Mouse (Mus musculus): ENCODE measurements at regions not wholly inside any gene's neighbourhood (a gene's known extent, or its start where the extent isn't known, plus 50 kb on each side); places are given as distances from the start of the nearest gene placed in this dataset.

GRCm38 (mm10) chr2:75461421-75461991 is 197.6 kb upstream of the Hnrnpa3 start:
- no peak for DNase-seq

DNA sequence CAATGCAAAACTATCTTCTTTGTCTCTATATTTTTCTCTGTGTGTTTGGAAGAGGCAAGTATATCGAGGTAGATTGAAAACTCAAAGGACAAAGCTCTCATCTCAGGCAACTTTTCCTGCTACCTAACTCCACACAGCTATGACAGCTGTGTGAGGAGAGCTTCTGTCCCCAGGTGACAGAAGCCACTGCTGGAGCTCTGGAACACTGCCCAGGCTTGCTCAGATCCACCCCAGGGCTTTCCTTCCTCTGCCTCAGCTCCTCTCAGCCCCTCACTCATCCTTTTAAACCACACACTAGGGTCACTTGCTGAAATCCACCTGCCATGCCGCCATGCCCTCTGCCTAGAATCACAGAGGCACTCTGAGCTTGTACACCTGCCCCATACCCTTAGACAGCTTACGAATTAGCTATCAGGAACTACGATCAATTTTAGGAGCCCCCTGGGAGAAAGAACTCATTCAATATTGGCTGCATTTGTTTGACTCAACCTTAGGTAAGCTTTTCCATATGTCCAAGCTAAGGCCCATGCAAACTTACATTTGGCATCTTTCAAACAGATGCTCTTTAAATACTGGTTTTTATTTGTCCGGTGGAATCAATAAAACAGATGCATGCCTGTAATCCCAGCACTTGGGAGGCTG is 196.9 kb upstream of the Hnrnpa3 start:
- no peak for DNase-seq

DNA sequence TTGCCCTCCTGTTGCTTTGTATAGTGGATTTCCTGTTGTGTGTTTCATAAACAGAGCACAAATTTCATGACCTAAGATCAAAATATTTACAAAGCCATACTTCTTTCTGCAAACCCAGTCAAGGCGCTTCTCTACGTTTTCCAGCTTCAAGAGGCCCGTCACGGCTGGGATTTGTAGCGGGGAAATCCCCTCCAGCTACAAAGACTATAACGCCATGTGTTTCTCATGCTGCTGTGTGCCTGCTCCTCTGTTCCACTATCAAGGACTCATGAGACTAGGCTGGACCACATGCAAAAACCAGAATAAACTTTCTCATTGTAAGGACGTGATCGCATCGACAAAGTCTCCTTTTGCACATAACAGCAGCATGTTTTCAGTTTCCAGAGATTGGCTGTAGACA is 196.0 kb upstream of the Hnrnpa3 start:
- no peak for DNase-seq

- DNase-seq, result no peak
These were observed 194.6 kb upstream of the Hnrnpa3 start for GRCm38 (mm10) chr2:75464429-75464828.

- DNase-seq, result no peak
These were observed 190.2 kb upstream of the Hnrnpa3 start for GRCm38 (mm10) chr2:75468851-75469250.

- DNase-seq, result peak; percentile 14
These were observed 188.9 kb upstream of the Hnrnpa3 start for GRCm38 (mm10) chr2:75469958-75470687.

DNA sequence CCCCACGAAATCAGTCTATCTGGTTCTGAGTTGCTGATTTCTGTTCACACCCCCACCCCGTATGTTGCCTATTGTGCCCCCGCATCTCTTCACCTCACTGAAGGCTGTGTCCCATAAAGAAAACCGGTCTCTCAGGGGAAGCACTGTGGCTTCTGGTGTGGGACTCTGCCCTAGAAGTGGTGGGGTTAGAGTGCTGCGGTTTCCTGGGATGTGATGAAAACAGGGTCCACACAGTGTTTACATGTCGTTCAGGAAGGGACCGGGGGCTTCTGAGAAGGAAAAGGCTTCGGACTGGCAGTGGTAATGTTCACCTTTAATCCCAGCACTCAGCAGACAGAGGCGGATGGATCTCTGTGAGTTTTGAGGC is 188.4 kb upstream of the Hnrnpa3 start:
- DNase-seq, result no peak

- DNase-seq, result no peak
These were observed 186.6 kb upstream of the Hnrnpa3 start for GRCm38 (mm10) chr2:75472489-75472888.

GRCm38 (mm10) chr2:75474509-75474908 is 184.6 kb upstream of the Hnrnpa3 start:
- DNase-seq, result no peak

DNA sequence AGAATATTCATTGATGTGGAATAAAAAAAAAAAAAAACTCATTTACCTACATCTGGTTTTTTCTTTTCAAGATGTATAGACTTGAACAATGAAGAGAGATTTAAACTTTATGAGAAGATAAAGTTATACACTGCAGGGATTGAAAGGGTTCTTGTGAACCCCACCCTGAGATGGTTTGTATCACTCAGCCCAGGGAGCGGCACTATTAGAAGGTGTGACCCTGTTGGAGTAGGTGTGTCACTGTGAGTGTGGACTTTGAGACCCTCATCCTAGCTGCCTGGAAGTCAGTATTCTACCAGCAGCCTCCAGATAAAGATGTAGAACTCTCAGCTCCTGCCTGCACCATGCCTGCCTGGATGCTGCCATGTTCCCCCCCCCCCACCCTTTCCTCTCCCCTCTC is 182.7 kb upstream of the Hnrnpa3 start:
- no peak for DNase-seq

DNA sequence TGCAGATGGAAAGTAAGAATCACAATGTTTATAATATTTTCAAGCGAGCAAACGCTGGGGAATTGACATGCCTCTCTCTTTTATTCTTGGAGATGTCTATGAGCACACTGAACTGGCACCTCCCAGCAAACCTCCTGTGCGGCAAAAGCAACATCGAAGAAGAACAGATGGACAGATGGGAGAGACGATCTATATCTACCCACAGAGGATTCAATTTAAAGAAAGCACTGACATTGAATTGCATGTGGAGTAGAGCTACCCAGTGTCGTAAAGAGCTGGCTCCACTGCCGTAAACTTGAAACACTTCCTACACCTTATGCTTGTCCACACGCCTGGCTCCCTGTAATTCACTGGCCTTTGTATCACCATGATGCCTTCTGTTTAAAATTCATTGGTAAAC is 182.0 kb upstream of the Hnrnpa3 start:
- DNase-seq, result no peak

GRCm38 (mm10) chr2:75479546-75479945 is 179.5 kb upstream of the Hnrnpa3 start:
- no peak for DNase-seq

GRCm38 (mm10) chr2:75481863-75482262 is 177.2 kb upstream of the Hnrnpa3 start:
- DNase-seq, result no peak

GRCm38 (mm10) chr2:75482484-75482883 is 176.6 kb upstream of the Hnrnpa3 start:
- DNase-seq, result no peak

DNA sequence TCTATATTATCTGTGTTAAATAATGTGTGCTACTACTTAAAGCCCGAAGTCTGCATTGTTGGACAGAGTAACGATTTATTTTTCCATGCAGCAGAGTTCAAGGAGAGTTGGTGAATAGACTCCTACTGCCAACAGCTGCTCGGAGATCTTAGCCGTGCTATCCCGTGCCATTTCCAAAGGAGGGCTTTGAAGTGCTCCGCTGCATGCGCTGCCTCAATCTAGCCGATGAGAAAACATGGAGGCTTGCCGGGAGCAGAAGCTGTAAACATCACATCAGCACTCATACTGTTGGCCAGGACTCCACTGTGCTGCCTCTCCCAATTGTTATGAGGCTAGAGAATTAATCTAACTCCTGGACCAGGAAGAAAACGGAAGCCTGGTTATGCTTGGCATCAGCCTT is 174.1 kb upstream of the Hnrnpa3 start:
- no peak for DNase-seq

DNA sequence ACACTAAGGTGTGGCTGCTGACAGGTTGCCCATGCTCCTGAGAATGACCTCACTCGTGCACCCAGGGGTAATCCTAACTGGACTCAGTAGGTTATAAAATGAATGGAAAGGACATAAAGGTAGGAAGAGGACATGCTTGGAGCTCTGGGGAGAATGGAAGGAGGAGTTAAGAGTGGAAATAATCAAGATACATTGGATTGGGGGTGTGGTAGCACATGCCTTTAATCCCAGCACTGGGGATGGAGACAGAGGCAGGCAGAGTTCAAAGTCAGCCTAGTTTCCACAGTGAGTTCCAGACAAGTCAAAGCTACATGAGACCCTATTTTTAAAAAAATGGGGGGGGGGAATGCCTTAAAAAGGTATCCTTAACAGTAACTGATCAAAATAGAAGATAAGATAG is 167.9 kb upstream of the Hnrnpa3 start:
- DNase-seq, result no peak

- DNase-seq, result no peak
These were observed 167.1 kb upstream of the Hnrnpa3 start for GRCm38 (mm10) chr2:75491789-75492500.

GRCm38 (mm10) chr2:75492501-75492898 is 166.6 kb upstream of the Hnrnpa3 start:
- DNase-seq, result no peak

- no peak for DNase-seq
These were observed 162.3 kb upstream of the Hnrnpa3 start for GRCm38 (mm10) chr2:75496606-75497240.

- no peak for DNase-seq
These were observed 148.8 kb upstream of the Hnrnpa3 start for GRCm38 (mm10) chr2:75510223-75510622.

- no peak for DNase-seq
These were observed 146.5 kb upstream of the Hnrnpa3 start for GRCm38 (mm10) chr2:75512422-75513170.

DNA sequence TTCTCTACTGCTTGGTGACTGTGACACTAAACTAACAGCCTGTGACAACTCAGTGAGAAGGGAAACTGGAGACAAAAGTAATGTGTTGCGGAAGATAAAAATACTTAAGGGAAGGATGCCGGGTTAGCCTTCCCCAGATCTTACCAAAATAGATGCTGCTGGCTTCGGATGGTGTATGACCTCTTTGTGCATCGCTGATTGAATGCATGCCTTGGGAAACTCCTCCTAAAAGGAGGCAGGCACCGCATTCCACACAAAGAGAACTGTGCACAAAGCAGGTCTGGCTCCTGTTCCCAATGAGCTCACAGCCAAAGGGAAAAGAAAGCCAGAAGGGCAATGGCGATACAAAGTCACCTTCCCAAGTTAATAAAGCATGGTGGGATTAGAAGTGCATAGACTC is 144.9 kb upstream of the Hnrnpa3 start:
- no peak for DNase-seq

GRCm38 (mm10) chr2:75516223-75516622 is 142.8 kb upstream of the Hnrnpa3 start:
- no peak for DNase-seq

Data from right cerebral cortex, postnatal 14 days (tissue).